Mouse (Mus musculus) megakaryocyte-erythroid progenitor cell, adult 5-6 weeks (primary cell): Measurements from ENCODE around the gene Gm3625. TPM values are rescaled to one million over a fixed set of nuclear protein-coding genes. Genes with fewer than 3 reads are reported as not detected.
"Not testable (repeated sequence)": the region's sequence is repeated elsewhere in the genome, so short reads cannot be mapped to it uniquely, and the experiment has no call there.

Source experiments
- ATAC-seq: replicated peaks from 2 replicates; pipeline ENCODE4 v1.8.0; 2016; ENCODE audit warnings: mild to moderate bottlenecking, inconsistent platforms; ENCODE audit not compliant: severe bottlenecking, poor library complexity, low FRiP score, low TSS enrichment
- total RNA-seq, 2 experiments: library from RNA; stranded (forward) in 1 of 2; stranded (reverse) in 1 of 2; fragments of 200-1000, 215-1000 nt in 1 of 2; fragments of >200 nt in 1 of 2; fragmentation: Nextera tagmentation in 1 of 2; gene quantifications; 2 replicates each; pipeline ENCODE4 v1.2.3; 2014 to 2017

Gene Gm3625
- total RNA-seq, 2 experiments from 2014 or later = not detected

- ATAC-seq = no peak
Observed at GRCm38 (mm10) chr12:4558013-4558412, 34.7 kb downstream of the Gm3625 start.

DNA sequence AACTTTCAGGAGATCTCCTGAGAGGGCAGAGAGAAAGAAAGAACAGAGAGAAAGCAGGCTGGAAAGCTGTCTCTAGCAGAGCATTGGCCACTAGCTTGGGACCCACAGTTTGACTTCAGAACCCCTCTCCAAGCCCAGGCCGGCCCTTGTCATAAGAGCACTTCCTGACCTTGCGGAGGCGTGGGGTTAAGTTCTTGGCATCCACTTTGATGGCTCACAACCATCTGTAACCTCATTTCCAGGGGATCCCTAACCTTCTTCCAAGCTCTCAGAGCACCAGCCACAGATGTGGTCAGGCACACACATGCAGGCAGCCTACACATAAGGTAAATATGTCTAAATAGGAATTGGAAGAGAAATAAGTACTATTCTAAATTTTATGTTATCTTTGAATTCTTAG, 35.3 kb downstream of the Gm3625 start:
- no peak for ATAC-seq

- ATAC-seq = no peak
Observed at GRCm38 (mm10) chr12:4556891-4557290, 35.8 kb downstream of the Gm3625 start.

GRCm38 (mm10) chr12:4555451-4555850, 37.3 kb downstream of the Gm3625 start:
- ATAC-seq = no peak

- ATAC-seq = not testable (repeated sequence)
Observed at GRCm38 (mm10) chr12:4553704-4554103, 39.0 kb downstream of the Gm3625 start.

DNA sequence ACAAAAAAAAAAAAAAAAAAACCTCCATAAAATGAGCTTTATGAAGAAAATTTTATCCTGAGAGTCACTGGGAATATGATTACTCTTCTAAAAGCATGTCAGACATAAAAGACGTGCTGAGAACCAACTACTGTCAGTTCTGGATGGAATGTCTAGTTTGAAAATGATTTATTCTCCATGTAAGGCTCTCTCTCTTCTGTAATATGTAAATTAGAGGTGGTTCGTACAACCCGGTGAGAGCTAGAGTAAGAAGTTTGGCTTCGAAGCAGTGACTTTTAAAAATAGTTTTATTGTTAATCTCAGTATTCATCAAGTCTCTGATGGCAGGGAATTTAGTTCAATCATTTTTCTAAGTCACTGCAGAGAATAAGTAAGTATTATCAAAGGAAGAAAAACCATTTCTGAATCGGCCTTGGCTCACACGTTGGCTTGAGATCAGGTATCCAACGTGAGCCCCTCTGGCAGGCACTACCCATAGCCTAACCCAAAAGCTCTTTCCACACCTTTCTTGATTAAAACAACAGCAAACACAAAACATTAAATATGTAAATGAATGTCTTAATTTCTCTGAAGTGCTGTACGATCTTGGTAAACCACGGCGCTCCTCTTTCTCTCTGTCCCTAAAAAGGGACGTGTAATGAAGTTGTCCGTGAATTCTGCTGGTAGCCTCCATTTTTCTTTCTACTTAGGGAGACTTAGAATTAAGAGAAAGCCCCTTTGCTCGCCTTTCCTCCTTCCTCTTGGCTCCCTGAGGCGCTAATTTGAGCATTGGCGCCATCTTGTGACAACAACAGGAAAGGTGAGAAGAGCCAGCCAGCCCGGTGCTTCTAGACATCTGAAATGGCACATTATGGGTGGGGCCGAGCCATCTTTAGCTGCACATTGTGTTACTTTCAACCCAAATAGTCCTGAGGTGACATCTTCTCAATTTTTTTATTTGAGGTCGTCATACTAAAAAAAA, 44.4 kb downstream of the Gm3625 start:
- peak; percentile 93 for ATAC-seq

GRCm38 (mm10) chr12:4547557-4547956, 45.2 kb downstream of the Gm3625 start:
- ATAC-seq = no peak

GRCm38 (mm10) chr12:4546491-4546890, 46.2 kb downstream of the Gm3625 start:
- no peak for ATAC-seq

DNA sequence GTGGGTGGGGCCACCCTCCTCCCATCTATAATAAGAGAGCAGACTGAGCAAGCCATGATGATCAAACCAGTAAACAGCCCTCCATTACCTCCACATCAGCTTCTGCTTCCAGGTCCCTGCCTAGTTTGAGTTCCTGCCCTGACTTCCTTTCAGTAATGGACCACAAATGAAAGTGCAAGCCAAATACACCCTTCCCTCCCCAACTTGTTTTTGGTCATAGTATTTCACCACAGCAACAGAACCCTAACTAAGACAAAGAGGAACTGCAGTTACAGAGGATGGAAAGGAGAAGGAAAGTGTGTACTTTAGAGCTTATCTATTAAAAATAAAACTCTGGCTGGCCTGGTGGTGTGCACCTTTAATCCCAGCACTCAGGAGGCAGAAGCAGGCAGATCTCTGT, 47.3 kb downstream of the Gm3625 start:
- no peak for ATAC-seq

GRCm38 (mm10) chr12:4544400-4544919, 48.3 kb downstream of the Gm3625 start:
- ATAC-seq = no peak

Other genes with a start within 250 kb of the Gm3625 start
- gene Ncoa1, start 115.7 kb downstream of the Gm3625 start, total RNA-seq (2014; fragmentation: Nextera tagmentation) = 11.2 and 11.9 TPM in 2 replicates
- 6.3 and 11.9 TPM in 2 replicates for gene Ncoa1, start 115.7 kb downstream of the Gm3625 start, total RNA-seq (2017)
- 65.8 and 82.0 TPM in 2 replicates for gene Itsn2, start 289 bp downstream of the Gm3625 start, total RNA-seq (2014; fragmentation: Nextera tagmentation)
- gene Itsn2, start 289 bp downstream of the Gm3625 start, total RNA-seq (2017) = 114 and 144 TPM in 2 replicates
- 0.62 and 1.5 TPM in 2 replicates for gene Fam228a, start 145.5 kb upstream of the Gm3625 start, total RNA-seq (2014; fragmentation: Nextera tagmentation)
- 0.23 and 0.57 TPM in 2 replicates for gene Fam228a, start 145.5 kb upstream of the Gm3625 start, total RNA-seq (2017)
- gene Pfn4, start 176.1 kb upstream of the Gm3625 start, total RNA-seq (2014; fragmentation: Nextera tagmentation) = 4.6 and 4.9 TPM in 2 replicates
- 3.5 and 9.0 TPM in 2 replicates for gene Pfn4, start 176.1 kb upstream of the Gm3625 start, total RNA-seq (2017)
- 6.0 and 15.0 TPM in 2 replicates for gene Fam228b, start 176.3 kb upstream of the Gm3625 start, total RNA-seq (2014; fragmentation: Nextera tagmentation)
- gene Fam228b, start 176.3 kb upstream of the Gm3625 start, total RNA-seq (2017) = 9.9 and 32.2 TPM in 2 replicates
- gene Sf3b6, start 224.6 kb upstream of the Gm3625 start, total RNA-seq (2014; fragmentation: Nextera tagmentation) = 172 and 266 TPM in 2 replicates
- 189 and 198 TPM in 2 replicates for gene Sf3b6, start 224.6 kb upstream of the Gm3625 start, total RNA-seq (2017)
- not detected in 2 replicates for gene Fkbp1b, start 248.7 kb upstream of the Gm3625 start, total RNA-seq (2014; fragmentation: Nextera tagmentation)
- 1.6 and 12.2 TPM in 2 replicates for gene Fkbp1b, start 248.7 kb upstream of the Gm3625 start, total RNA-seq (2017)